Mouse (Mus musculus) stomach, postnatal 0 days (tissue): ENCODE results near the gene Tshr. TPM values are rescaled to one million over a fixed set of nuclear protein-coding genes. Genes with fewer than 3 reads are reported as not detected.
"Not testable (repeated sequence)": the region's sequence is repeated elsewhere in the genome, so short reads cannot be mapped to it uniquely, and the experiment has no call there.

ENCODE experiments used
- ATAC-seq: fragments of 200-750 bp; cut with Nextera tagmentation; 2 replicates; pipeline ENCODE4 v1.8.0; 2017; ENCODE audit not compliant: low FRiP score, low TSS enrichment
- DNase-seq: peaks from one replicate; pipeline ENCODE4 v3.0.0-alpha.2; 2016; ENCODE audit warnings: low spot score
- H3K27ac ChIP-seq: fragments of 300-500 bp; sonication (generic); replicated peaks from 2 replicates; pipeline ENCODE4 v1.5.1; 2014; ENCODE audit warnings: mild to moderate bottlenecking, control low read depth
- H3K27me3 ChIP-seq: fragments of 300-500 bp; sonication (generic); 2 replicates; pipeline ENCODE4 v1.6.1; 2014; ENCODE audit warnings: low read length; ENCODE audit not compliant: control insufficient read depth, insufficient read depth
- H3K36me3 ChIP-seq: fragments of 300-500 bp; sonication (generic); 2 replicates; pipeline ENCODE4 v1.6.1; 2014; ENCODE audit warnings: low read length, mixed read lengths; ENCODE audit not compliant: control insufficient read depth, insufficient read depth
- H3K4me1 ChIP-seq: fragments of 300-500 bp; sonication (generic); replicated peaks from 2 replicates; pipeline ENCODE4 v1.6.1; 2014; ENCODE audit warnings: antibody characterized with exemption; ENCODE audit not compliant: control insufficient read depth, insufficient read depth
- H3K4me2 ChIP-seq: fragments of 300-500 bp; sonication (generic); replicated peaks from 2 replicates; pipeline ENCODE4 v1.6.1; 2014; ENCODE audit warnings: low read depth, mild to moderate bottlenecking, control low read depth, moderate library complexity
- H3K4me3 ChIP-seq: fragments of 300-500 bp; sonication (generic); 2 replicates; pipeline ENCODE4 v1.5.1; 2014; ENCODE audit warnings: low read depth, low read length, control low read depth
- H3K9ac ChIP-seq: fragments of 300-500 bp; sonication (generic); 2 replicates; pipeline ENCODE4 v1.6.1; 2014; ENCODE audit warnings: mild to moderate bottlenecking, low read length, control low read depth, mixed read lengths
- H3K9me3 ChIP-seq: fragments of 300-500 bp; sonication (generic); 2 replicates; pipeline ENCODE4 v1.6.1; 2016; ENCODE audit warnings: low read length; ENCODE audit not compliant: control insufficient read depth
- CTCF ChIP-seq: IDR thresholded peaks from 2 replicates; pipeline ENCODE4 v1.5.1; 2016; ENCODE audit warnings: antibody characterized with exemption, low read depth, mild to moderate bottlenecking, moderate library complexity
- EP300 ChIP-seq: optimal IDR thresholded peaks from 2 replicates; pipeline ENCODE3; 2016; ENCODE audit warnings: antibody characterized with exemption
- WGBS: fragments of 180-500 bp; shearing (Covaris S2); extraction: QIAGEN DNeasy Blood & Tissue Kit; methylation state at CpG from one replicate; pipeline ENCODE4 v1.1.7; 2014; 5-methylcytosine and 5-hydroxymethylcytosine counted together
- polyA plus RNA-seq: library from polyadenylated mRNA; unstranded; fragments of >200 nt; fragmentation: Nextera tagmentation; extraction: Ambion mirVana; gene quantifications from 2 replicates; pipeline ENCODE4 v1.2.1, GENCODE M21; 2015

The Tshr gene
- 0.23 and 0.32 TPM in 2 replicates for polyA plus RNA-seq

- 2% methylated on average over 27 of the region's 27 CpGs for WGBS
- H3K36me3 ChIP-seq, result no peaks in the 10 kb centered on the region; the same call in 1 of the 2 replicates
- ATAC-seq (peak; percentile 100), DNase-seq (peak; percentile 94)
- no peaks in the 10 kb centered on the region for H3K4me1 ChIP-seq
- peak within 1 kb of the TSS; percentile 53 for H3K9ac ChIP-seq
- no peaks in the 10 kb centered on the region for H3K9me3 ChIP-seq
- H3K4me2 ChIP-seq, result peak within 1 kb of the TSS; percentile 95
- H3K27me3 ChIP-seq, result no peaks in the 10 kb centered on the region
- TF ChIP-seq CTCF (peak; percentile 2; the same call in 1 of the 2 replicates), EP300 (no peak)
- H3K4me3 ChIP-seq, result peak within 1 kb of the TSS; percentile 65
- H3K27ac ChIP-seq, result no peak within 1 kb of the TSS
These were observed at the start of gene Tshr, which contains the start of gene Cep128 for GRCm38 (mm10) chr12:91384281-91385017. TSS of gene Tshr (plus strand) at chr12:91384563. TSS of gene Cep128 (minus strand) at chr12:91384409.

- not testable (repeated sequence) for H3K4me2 ChIP-seq, ATAC-seq, H3K9me3 ChIP-seq, H3K27ac ChIP-seq, H3K27me3 ChIP-seq, H3K9ac ChIP-seq, H3K36me3 ChIP-seq, H3K4me1 ChIP-seq, H3K4me3 ChIP-seq, DNase-seq
- 85% methylated on average over 13 of the region's 13 CpGs for WGBS
These were observed 45.7 kb upstream of the Tshr start for GRCm38 (mm10) chr12:91338656-91339055.

- DNase-seq, result no peak
- ATAC-seq, result no peak
- no peak overlapping the region for H3K4me3 ChIP-seq
- no peak for TF ChIP-seq EP300
- TF ChIP-seq CTCF, result no peak
- no peaks in the 10 kb centered on the region for H3K27me3 ChIP-seq
- no peaks in the 10 kb centered on the region for H3K36me3 ChIP-seq
- H3K4me1 ChIP-seq, result no peaks in the 10 kb centered on the region
- 88% methylated on average over 8 of the region's 8 CpGs for WGBS
- no peak overlapping the region for H3K4me2 ChIP-seq
- H3K9ac ChIP-seq, result no peak overlapping the region
- no peak overlapping the region for H3K27ac ChIP-seq
- H3K9me3 ChIP-seq, result no peaks in the 10 kb centered on the region
These were observed 30.6 kb upstream of the Tshr start for GRCm38 (mm10) chr12:91353783-91354182.

GRCm38 (mm10) chr12:91369173-91369572 lies 15.2 kb upstream of the Tshr start:
- WGBS, result 73% methylated on average over 3 of the region's 3 CpGs
- Histone ChIP-seq H3K4me3 (no peak overlapping the region), H3K36me3 (0 out of 2 replicates have a peak, but pooled peaks cover 2% of the 10 kb centered on the region), H3K9me3 (no peaks in the 10 kb centered on the region), H3K27me3 (no peaks in the 10 kb centered on the region), H3K4me1 (no peaks in the 10 kb centered on the region), H3K9ac (no peak overlapping the region), H3K27ac (no peak overlapping the region), H3K4me2 (no peak overlapping the region)
- no peak for ATAC-seq
- DNase-seq, result no peak
- TF ChIP-seq CTCF, result no peak
- TF ChIP-seq EP300, result no peak

- WGBS, result 3% methylated on average over 22 of the region's 22 CpGs
- peak; percentile 49 for ATAC-seq
These were observed 673 bp upstream of the Tshr start for GRCm38 (mm10) chr12:91383516-91384264.

More at GRCm38 (mm10) chr12:91383516-91384264, 673 bp upstream of the Tshr start:
- Histone ChIP-seq H3K27me3 (no peaks in the 10 kb centered on the region), H3K9me3 (no peaks in the 10 kb centered on the region), H3K4me2 (peak overlapping the region; percentile 95), H3K9ac (peak overlapping the region; percentile 53), H3K27ac (no peak overlapping the region), H3K36me3 (no peaks in the 10 kb centered on the region; the same call in 1 of the 2 replicates), H3K4me1 (no peaks in the 10 kb centered on the region), H3K4me3 (peak overlapping the region; percentile 65)
- no peak for DNase-seq
- TF ChIP-seq EP300, result no peak
- no peak for TF ChIP-seq CTCF
